Mouse (Mus musculus) CD4-positive, CD25-positive, alpha-beta regulatory T cell, adult 9 weeks (primary cell): ENCODE data around the gene Mmp11. TPM values are rescaled to one million over a fixed set of nuclear protein-coding genes. Genes with fewer than 3 reads are reported as not detected.

Source experiments
- polyA plus RNA-seq: library from polyadenylated mRNA; unstranded; fragments of 100-300 nt; shearing (Covaris generic); gene quantifications from one replicate; pipeline ENCODE4 v1.2.1, GENCODE M21; 2017

Mmp11 gene
- polyA plus RNA-seq = 11.1 TPM

GRCm38 (mm10) chr10:75935680-75936541 is at the start of gene Mmp11:
TSS of gene Mmp11 (minus strand) at chr10:75936496.

GRCm38 (mm10) chr10:75954381-75954811 is 18.1 kb upstream of the Mmp11 start, which contains the start of gene Gm5134:
TSS of gene Gm5134 (plus strand) at chr10:75954514.

GRCm38 (mm10) chr10:75942736-75943477 is 6.6 kb upstream of the Mmp11 start, which contains the start of gene Vpreb3:
TSS of gene Vpreb3 (plus strand) at chr10:75943057.

GRCm38 (mm10) chr10:75940520-75940919 is 4.2 kb upstream of the Mmp11 start, which contains the start of gene Gm867:
TSS of gene Gm867 (minus strand) at chr10:75940672.

GRCm38 (mm10) chr10:75932891-75933290 is 3.4 kb downstream of the Mmp11 start, which contains the start of gene Chchd10:
TSS of gene Chchd10 (plus strand) at chr10:75933130.

GRCm38 (mm10) chr10:75921026-75921725 is 15.1 kb downstream of the Mmp11 start, which contains the start of gene Smarcb1:
TSS of gene Smarcb1 (minus strand) at chr10:75921617.

GRCm38 (mm10) chr10:75893089-75893750 is 43.1 kb downstream of the Mmp11 start, which contains the start of gene Derl3:
TSS of gene Derl3 (plus strand) at chr10:75893413.

Other genes with a start within 250 kb of the Mmp11 start
- 58.5 TPM for gene Cabin1, start 172.2 kb downstream of the Mmp11 start, polyA plus RNA-seq
- gene Ddt, start 163.1 kb downstream of the Mmp11 start, polyA plus RNA-seq = 89.5 TPM
- gene Gm20441, start 155.5 kb downstream of the Mmp11 start, polyA plus RNA-seq = 0.55 TPM
- 7.5 TPM for gene Gstt3, start 155.1 kb downstream of the Mmp11 start, polyA plus RNA-seq
- not detected for gene Gstt1, start 137.9 kb downstream of the Mmp11 start, polyA plus RNA-seq
- gene Gstt4, start 114.0 kb downstream of the Mmp11 start, polyA plus RNA-seq = not detected
- gene Gstt2, start 99.1 kb downstream of the Mmp11 start, polyA plus RNA-seq = 61.7 TPM
- 727 TPM for gene Mif, start 76.3 kb downstream of the Mmp11 start, polyA plus RNA-seq
- gene Derl3, start 43.1 kb downstream of the Mmp11 start, polyA plus RNA-seq = 2.3 TPM
- 103 TPM for gene Smarcb1, start 14.9 kb downstream of the Mmp11 start, polyA plus RNA-seq
- 42.4 TPM for gene Chchd10, start 3.4 kb downstream of the Mmp11 start, polyA plus RNA-seq
- gene Gm867, start 4.2 kb upstream of the Mmp11 start, polyA plus RNA-seq = not detected
- 0.46 TPM for gene Vpreb3, start 6.6 kb upstream of the Mmp11 start, polyA plus RNA-seq
- gene Gm5134, start 18.0 kb upstream of the Mmp11 start, polyA plus RNA-seq = 2.3 TPM
- gene Zfp280b, start 96.2 kb upstream of the Mmp11 start, polyA plus RNA-seq = 27.8 TPM
- not detected for gene Slc5a4b, start 174.5 kb upstream of the Mmp11 start, polyA plus RNA-seq
- gene Slc5a4a, start 211.0 kb upstream of the Mmp11 start, polyA plus RNA-seq = not detected